5 mouse cellular contexts compared by ENCODE assay signal in genomic region chr12:117905232-117905840, GRCm38 (mm10).
DNase-seq lines count a peak whose midpoint lies in the region; ATAC-seq and TF ChIP-seq lines count a peak whose summit lies in the region.
"Not testable (repeated sequence)": the region's sequence is repeated elsewhere in the genome, so short reads cannot be mapped to it uniquely, and the experiment has no call there.

No protein-coding gene starts in this region.

- not testable (repeated sequence) for H3K27ac ChIP-seq in ES-E14 (ENCODE audit: insufficient read depth, low read depth, low read length, poor library complexity, severe bottlenecking); liver, postnatal 0 days (ENCODE audit: low read depth)

- ATAC-seq in liver, postnatal 0 days, result peak; percentile 35; the same call in 1 of the 2 replicates

- not testable (repeated sequence) for H3K4me2 ChIP-seq in liver, postnatal 0 days (ENCODE audit: low read depth, low read length)

- TF ChIP-seq EP300 in liver, postnatal 0 days (IDR thresholded peaks at IDR 0.05; ENCODE audit: low read depth), result not testable (repeated sequence)

- in situ Hi-C loops in ES-E14 (cut with MboI; ENCODE audit: low sequenced_read_pairs in 2 of 2, unreplicated experiment in 2 of 2), result not testable (repeated sequence)

- 66% methylated on average over 4 of the region's 4 CpGs for WGBS in liver, postnatal 0 days (ENCODE audit: insufficient replicate concordance)

- H3K9me3 ChIP-seq in ES-E14 (ENCODE audit: control insufficient read depth, insufficient read depth, low read depth, low read length); liver, postnatal 0 days (ENCODE audit: low read length): not testable (repeated sequence)

- not testable (repeated sequence) for H3K4me1 ChIP-seq in ES-E14 (ENCODE audit: control insufficient read depth in 2 of 2, insufficient read depth in 2 of 2, low read length in 2 of 2, poor library complexity in 1 of 2); liver, postnatal 0 days (ENCODE audit: insufficient read depth)

- DNase-seq in ES-E14 (ENCODE audit: low read depth, low spot score); liver, postnatal 0 days: not testable (repeated sequence)
- DNase-seq in adrenal gland, adult 8-10 months, result peak; percentile 1
- peak; percentile 5 for DNase-seq in adrenal gland, postnatal 14 days
- DNase-seq in heart, adult 11 months, result peak; percentile 29

- not testable (repeated sequence) for H3K4me3 ChIP-seq in ES-E14 (ENCODE audit: insufficient read depth in 1 of 2, low read depth in 1 of 2, low read length in 2 of 2, poor library complexity in 1 of 2, severe bottlenecking in 1 of 2); liver, postnatal 0 days (ENCODE audit: low read depth, low read length)

- H3K27me3 ChIP-seq in liver, postnatal 0 days (ENCODE audit: insufficient read depth, low read length), result not testable (repeated sequence)

- H3K9ac ChIP-seq in ES-E14 (ENCODE audit: insufficient read depth, low read depth, low read length, poor library complexity, severe bottlenecking); liver, postnatal 0 days (replicated peaks): not testable (repeated sequence)

- TF ChIP-seq CTCF in liver, postnatal 0 days (IDR thresholded peaks at IDR 0.05; ENCODE audit: low read depth), result not testable (repeated sequence)

- H3K36me3 ChIP-seq in ES-E14 (ENCODE audit: control insufficient read depth, insufficient read depth, low read length, poor library complexity, severe bottlenecking); liver, postnatal 0 days (replicated peaks; ENCODE audit: insufficient read depth, low read length): not testable (repeated sequence)

TF ChIP-seq in ES-E14, 5 proteins besides CTCF, POLR2A, EP300 and RAD21:
- TF ChIP-seq ZNF384 (IDR thresholded peaks at IDR 0.05; ENCODE audit: low read depth, low read length), result peak; percentile 63; the same call in 1 of the 2 replicates
